Mouse (Mus musculus) ES-E14 (cell line): ENCODE measurements at regions not wholly inside any gene's neighbourhood (a gene's known extent, or its start where the extent isn't known, plus 50 kb on each side); places are given as distances from the start of the nearest gene placed in this dataset.

ENCODE experiments used
- HCFC1 ChIP-seq: IDR thresholded peaks from 2 replicates; pipeline ENCODE4 v1.6.1; 2012; ENCODE audit warnings: low read length, inconsistent platforms, borderline replicate concordance; ENCODE audit not compliant: insufficient read depth
- ZC3H11A ChIP-seq: IDR thresholded peaks from 2 replicates; pipeline ENCODE4 v1.6.1; 2012; ENCODE audit warnings: low read depth, mild to moderate bottlenecking, inconsistent platforms, low read length, borderline replicate concordance
- ZNF384 ChIP-seq: IDR thresholded peaks from 2 replicates; pipeline ENCODE4 v1.6.1; 2012; ENCODE audit warnings: low read depth, low read length, inconsistent platforms

- no peak for TF ChIP-seq ZC3H11A
- no peak for TF ChIP-seq ZNF384
- TF ChIP-seq HCFC1: no peak
These were observed 196.1 kb upstream of the 4930535I16Rik start for GRCm38 (mm10) chr4:124113856-124114345.
